Mouse (Mus musculus) urinary bladder, postnatal 25 days (tissue): ENCODE measurements at regions not wholly inside any gene's neighbourhood (a gene's known extent, or its start where the extent isn't known, plus 50 kb on each side); places are given as distances from the start of the nearest gene placed in this dataset.
A peak's percentile ranks its signal among the peaks of the same experiment; 100 is the strongest.

Experiments
- DNase-seq: peaks from one replicate; pipeline ENCODE4 v3.0.0; 2022; ENCODE audit warnings: low spot score

DNA sequence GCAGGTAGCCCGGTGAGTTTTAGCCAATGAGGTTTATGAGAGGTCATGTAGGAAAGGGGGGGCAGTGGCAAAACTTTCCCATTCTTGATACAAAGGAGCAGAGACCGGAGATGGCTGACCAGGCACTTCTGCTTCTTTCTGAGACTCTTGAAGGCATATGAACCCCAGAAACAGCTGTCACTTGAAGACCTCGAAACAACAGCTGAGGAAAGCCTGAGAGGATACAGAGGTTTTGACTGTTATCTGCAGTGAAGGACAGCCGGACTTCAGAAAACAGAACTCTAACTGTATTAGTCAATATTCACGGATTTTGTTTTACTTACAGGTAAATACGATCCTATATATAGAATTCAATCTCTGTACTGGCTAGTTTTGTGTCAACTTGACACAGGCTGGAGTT lies 50.0 kb upstream of the Tiparp start:
- no peak for DNase-seq

DNA sequence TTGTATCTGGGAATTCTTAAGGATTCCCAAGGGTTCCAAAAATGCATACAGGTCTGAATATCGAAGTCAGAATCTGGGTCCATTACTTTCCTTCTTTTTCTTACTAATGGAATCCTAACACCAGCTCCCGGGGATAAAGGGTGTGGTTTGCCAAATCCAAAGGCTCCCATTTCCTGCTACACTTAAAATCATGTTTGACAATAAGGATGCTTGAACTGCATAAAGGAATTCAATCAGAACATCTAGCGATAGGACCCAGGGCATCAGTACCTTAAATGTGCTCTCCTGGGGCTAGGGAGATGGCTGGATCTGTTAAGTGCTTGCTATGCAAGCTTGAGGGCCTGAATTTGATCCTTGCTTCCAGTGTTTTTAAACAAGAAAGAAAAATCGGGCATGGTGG lies 51.1 kb upstream of the Tiparp start:
- no peak for DNase-seq

DNA sequence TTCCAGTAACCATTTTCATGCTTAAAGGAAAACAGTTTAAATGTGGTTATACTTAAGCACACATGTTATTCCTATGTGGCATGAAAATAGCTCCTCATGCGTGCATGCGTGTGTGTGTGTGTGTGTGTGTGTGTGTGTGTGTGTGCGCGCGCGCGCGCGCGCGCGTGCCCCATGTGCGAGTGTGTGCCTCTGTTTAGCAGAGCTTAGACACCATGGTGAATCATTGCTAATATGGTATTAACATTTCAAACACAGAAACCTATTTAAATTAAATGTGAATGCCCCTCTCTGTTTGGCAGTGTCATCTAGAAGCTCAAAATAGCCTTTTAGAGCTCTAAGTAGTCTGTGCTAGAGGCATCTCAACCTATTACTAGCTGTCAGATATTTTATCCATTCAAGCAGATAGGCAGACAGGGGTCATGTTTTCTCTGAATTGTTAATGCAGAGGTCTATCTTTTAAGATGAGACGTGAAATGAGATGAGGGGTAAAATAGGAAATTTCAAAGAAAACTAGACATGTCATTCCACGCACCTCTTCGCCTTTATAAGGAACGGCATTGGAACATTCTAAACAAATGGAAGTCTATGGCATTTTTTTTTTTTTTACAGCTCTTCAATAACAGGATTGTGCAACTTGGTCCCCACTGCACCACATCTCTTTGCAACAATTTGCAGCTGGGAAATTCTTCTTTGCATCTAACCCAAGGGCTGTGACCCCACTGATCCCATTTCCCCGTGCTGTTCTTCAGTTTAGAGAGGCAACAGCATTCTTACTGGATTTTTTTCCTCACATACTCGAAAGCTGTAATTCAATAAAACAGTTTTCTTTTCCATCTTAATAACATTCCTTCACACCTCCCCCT lies 51.9 kb upstream of the Tiparp start:
- no peak for DNase-seq

DNA sequence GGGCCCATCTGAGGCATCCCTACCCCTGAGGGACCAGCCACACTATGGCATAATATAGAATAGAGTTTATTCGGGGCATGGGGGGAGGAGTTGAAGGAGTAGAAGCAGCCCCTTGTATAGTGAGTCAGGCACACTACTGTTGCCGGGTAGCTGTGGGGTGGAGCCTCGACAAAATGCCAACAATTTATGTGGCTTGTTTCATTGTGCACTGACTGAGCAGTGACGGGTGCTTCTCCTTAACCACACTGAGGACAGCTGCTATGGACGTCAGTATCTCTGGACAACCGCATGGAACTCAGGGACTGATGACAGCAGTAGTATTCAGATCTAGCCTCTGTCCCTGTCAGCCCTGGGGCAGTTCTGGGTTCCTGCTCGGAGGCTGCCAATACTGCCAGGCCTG lies 53.6 kb upstream of the Tiparp start:
- no peak for DNase-seq

DNA sequence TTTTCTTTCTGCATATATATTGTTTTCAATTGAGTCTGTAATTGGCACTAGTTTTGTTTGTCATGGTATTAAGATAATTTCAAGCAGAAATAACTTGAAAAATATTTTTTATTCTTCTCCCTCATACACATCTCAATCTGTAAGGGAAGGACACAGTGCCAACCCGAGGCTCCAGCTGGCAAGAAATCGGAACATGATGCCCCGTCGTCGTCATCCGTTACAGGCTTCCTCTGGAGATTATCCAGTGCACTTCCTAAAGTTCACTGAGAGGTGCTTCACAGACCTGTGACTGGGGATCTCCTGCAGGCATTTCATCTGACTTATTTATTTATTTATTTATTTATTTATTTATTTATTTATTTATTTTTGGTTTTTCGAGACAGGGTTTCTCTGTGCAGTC lies 56.4 kb upstream of the Tiparp start:
- no peak for DNase-seq

- DNase-seq, result no peak
Measured at GRCm38 (mm10) chr3:65469207-65469606, 59.0 kb upstream of the Tiparp start.

GRCm38 (mm10) chr3:65464769-65465168 lies 63.4 kb upstream of the Tiparp start:
- no peak for DNase-seq

GRCm38 (mm10) chr3:65460936-65461335 lies 67.3 kb upstream of the Tiparp start:
- DNase-seq, result no peak

DNA sequence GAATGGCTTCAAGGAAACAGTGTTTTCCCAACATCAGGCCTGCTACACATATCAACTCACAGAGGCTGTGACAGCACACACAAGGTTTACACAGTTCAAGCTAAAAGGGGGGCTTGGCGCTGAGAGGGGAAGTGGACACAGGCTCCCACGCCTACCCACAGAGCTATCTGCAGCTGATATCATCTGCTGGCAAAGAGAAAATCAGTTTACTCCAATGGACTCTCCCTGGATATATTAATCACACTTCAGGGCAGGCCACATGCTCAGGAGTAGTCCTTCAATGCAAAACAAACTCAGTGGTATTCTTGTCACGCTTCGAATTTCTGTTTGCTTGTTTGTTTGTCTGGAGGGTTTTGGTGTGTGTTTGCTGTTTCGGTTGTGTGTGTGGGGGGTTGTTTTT lies 67.3 kb upstream of the Ssr3 start:
- no peak for DNase-seq

DNA sequence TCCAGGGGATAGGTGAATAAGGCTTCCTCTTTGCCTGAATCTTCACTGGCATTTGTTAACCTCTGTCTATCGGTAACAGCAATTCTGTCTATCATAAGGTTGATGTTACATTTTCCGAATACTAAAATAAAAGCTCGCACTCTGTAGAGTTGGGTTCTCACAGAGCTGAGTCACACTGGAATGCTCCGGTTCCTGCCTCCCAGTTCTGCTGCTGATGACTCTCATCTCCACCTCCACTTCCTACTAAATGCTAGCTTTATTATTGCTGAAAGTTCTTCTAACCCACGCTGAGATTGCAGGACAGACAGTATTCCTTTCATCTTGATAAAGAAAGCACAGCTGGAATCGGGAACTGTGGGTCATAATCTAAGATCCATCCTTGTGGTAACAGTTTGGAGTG lies 65.5 kb upstream of the Ssr3 start:
- no peak for DNase-seq

DNA sequence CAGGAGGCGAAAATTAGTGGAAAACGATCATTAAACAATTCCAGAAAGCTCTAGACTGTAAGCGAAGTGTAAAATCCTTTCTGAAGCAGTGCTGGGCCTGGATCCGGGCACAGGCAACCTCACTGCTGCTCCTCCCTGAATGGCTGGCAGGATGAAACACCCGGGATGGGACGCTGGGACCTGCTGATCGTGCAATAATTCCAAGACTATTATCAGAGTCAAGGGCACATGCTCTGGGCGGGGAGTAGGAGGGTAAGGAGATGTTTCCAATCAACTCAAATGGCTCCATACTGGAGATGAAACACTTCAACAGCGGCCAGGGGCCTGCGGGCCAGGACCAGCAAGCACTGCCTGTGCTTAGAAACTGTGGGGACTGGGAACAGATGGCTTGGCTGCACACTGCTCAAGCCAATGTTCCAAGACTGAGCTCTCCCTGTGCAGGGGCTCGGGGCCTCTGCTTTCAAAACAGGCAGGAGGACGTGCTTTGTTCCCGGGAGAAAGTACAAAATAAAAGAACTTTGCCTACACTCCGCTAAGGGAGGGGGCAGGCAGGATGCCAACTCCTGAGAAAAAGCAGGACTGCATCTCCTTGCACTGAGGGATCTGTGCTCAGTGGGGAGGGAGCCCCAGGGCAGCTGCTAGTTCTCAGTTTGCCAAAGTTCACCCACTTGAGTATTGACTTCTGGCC lies 63.3 kb upstream of the Ssr3 start:
- no peak for DNase-seq

DNA sequence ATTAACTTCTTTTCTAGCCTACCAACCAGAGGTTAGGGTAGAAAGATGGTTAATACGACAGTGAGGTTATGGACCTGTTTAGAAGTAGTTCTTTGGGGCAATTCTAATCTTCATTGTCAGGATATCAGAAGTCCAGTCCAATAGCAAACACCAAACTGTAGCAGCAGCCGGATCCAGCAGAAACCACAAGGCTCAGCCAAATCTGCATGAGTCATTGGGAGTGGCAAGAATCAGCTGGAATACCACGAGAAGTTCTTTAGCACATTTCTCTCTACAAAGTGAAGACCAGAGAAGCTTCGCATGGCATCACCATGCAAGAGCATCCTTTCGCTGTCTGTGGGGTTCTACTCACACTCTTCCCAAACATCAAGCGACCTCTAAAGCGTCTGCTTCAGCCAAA lies 61.9 kb upstream of the Ssr3 start:
- DNase-seq, result no peak

- DNase-seq, result no peak
Measured at GRCm38 (mm10) chr3:65449176-65449575, 56.8 kb upstream of the Ssr3 start.

GRCm38 (mm10) chr3:65443701-65444100 lies 51.3 kb upstream of the Ssr3 start:
- DNase-seq, result no peak

GRCm38 (mm10) chr3:65442946-65443345 lies 50.5 kb upstream of the Ssr3 start:
- no peak for DNase-seq

GRCm38 (mm10) chr3:65442269-65442668 lies 49.8 kb upstream of the Ssr3 start:
- peak; percentile 39 for DNase-seq
